Mouse (Mus musculus) hindbrain, embryonic 11.5 days (tissue): ENCODE data around the gene Zbtb20. TPM values are rescaled to one million over a fixed set of nuclear protein-coding genes. Genes with fewer than 3 reads are reported as not detected.

Experiments used
- ATAC-seq: fragments of 200-750 bp; cut with Nextera tagmentation; 2 replicates; pipeline ENCODE4 v1.8.0; 2017; ENCODE audit warnings: mild to moderate bottlenecking, moderate TSS enrichment, moderate library complexity; ENCODE audit not compliant: low FRiP score
- DNase-seq: peaks from one replicate; pipeline ENCODE4 v3.0.0-alpha.2; 2015; ENCODE audit warnings: low spot score
- H3K27ac ChIP-seq: fragments of 300-500 bp; sonication (generic); 2 replicates; pipeline ENCODE4 v1.5.1; 2014; ENCODE audit warnings: mild to moderate bottlenecking, low read depth, low read length
- H3K27me3 ChIP-seq: fragments of 300-500 bp; sonication (generic); 2 replicates; pipeline ENCODE4 v1.6.1; 2014; ENCODE audit warnings: mild to moderate bottlenecking, low read length, moderate library complexity, mixed read lengths; ENCODE audit not compliant: control insufficient read depth, insufficient read depth
- H3K36me3 ChIP-seq: fragments of 300-500 bp; sonication (generic); 2 replicates; pipeline ENCODE4 v1.6.1; 2014; ENCODE audit warnings: mild to moderate bottlenecking, low read length, moderate library complexity, mixed read lengths; ENCODE audit not compliant: control insufficient read depth, insufficient read depth
- H3K4me1 ChIP-seq: fragments of 300-500 bp; sonication (generic); replicated peaks from 2 replicates; pipeline ENCODE4 v1.6.1; 2014; ENCODE audit warnings: low read length, mixed read lengths; ENCODE audit not compliant: control insufficient read depth, insufficient read depth
- H3K4me2 ChIP-seq: fragments of 300-500 bp; sonication (generic); replicated peaks from 2 replicates; pipeline ENCODE4 v1.6.1; 2014; ENCODE audit warnings: mild to moderate bottlenecking, low read depth, low read length
- H3K4me3 ChIP-seq: fragments of 300-500 bp; sonication (generic); 2 replicates; pipeline ENCODE4 v1.5.1; 2014; ENCODE audit warnings: low read depth, low read length
- H3K9ac ChIP-seq: fragments of 300-500 bp; sonication (generic); 2 replicates; pipeline ENCODE4 v1.6.1; 2014; ENCODE audit warnings: low read depth, low read length
- H3K9me3 ChIP-seq: fragments of 300-500 bp; sonication (generic); 2 replicates; pipeline ENCODE4 v1.6.1; 2016; ENCODE audit warnings: low read length; ENCODE audit not compliant: control insufficient read depth
- WGBS: fragments of 180-500 bp; shearing (Covaris S2); extraction: QIAGEN DNeasy Blood & Tissue Kit; methylation state at CpG from one replicate; pipeline ENCODE4 v1.1.7; 2014; 5-methylcytosine and 5-hydroxymethylcytosine counted together
- polyA plus RNA-seq: library from polyadenylated mRNA; unstranded; fragments of >200 nt; fragmentation: Nextera tagmentation; extraction: Ambion mirVana; gene quantifications from 2 replicates; pipeline ENCODE4 v1.2.1, GENCODE M21; 2014

Gene Zbtb20
- polyA plus RNA-seq, 1 experiment from 2014 or later: 64.1 TPM

GRCm38 (mm10) chr16:43098666-43099065, 223.0 kb downstream of the Zbtb20 start:
- H3K36me3 ChIP-seq: no peaks in the 10 kb centered on the region
- H3K27me3 ChIP-seq: no peaks in the 10 kb centered on the region
- ATAC-seq (no peak), DNase-seq (no peak)
- no peak overlapping the region for H3K4me3 ChIP-seq
- 88% methylated on average over 5 of the region's 5 CpGs for whole genome bisulfite sequencing
- no peaks in the 10 kb centered on the region for H3K4me1 ChIP-seq
- no peak overlapping the region for H3K9ac ChIP-seq
- H3K27ac ChIP-seq: no peak overlapping the region
- H3K4me2 ChIP-seq: no peak overlapping the region
- H3K9me3 ChIP-seq: no peaks in the 10 kb centered on the region

GRCm38 (mm10) chr16:43111288-43111687, 235.6 kb downstream of the Zbtb20 start:
- no peak overlapping the region for H3K9ac ChIP-seq
- no peaks in the 10 kb centered on the region for H3K27me3 ChIP-seq
- 85% methylated on average over 1 of the region's 1 CpGs for WGBS
- no peak overlapping the region for H3K4me3 ChIP-seq
- H3K36me3 ChIP-seq: no peaks in the 10 kb centered on the region
- DNase-seq (no peak), ATAC-seq (no peak)
- H3K4me1 ChIP-seq: no peaks in the 10 kb centered on the region
- H3K9me3 ChIP-seq: no peaks in the 10 kb centered on the region
- H3K27ac ChIP-seq: no peak overlapping the region
- H3K4me2 ChIP-seq: no peak overlapping the region

DNA sequence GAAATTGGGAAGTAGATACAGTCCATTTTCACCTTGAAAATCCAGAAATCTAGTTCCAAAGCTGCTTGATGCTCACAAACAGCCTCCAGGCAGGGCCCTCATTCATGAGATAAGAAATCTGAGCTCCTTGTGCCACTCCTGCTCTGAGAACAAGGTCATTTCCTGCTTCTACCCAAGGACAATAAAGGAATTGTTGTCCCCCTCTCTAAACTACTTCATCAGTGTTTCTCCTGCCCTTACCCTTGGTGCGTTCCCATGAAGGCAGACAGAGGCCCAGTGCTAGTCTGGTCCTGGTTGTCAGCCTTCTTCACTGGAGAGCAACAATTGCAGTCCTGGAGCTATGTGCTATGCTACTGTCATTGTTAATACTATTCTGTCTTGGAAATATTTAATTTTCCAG, 238.3 kb downstream of the Zbtb20 start:
- Histone ChIP-seq H3K9me3 (no peaks in the 10 kb centered on the region), H3K36me3 (no peaks in the 10 kb centered on the region), H3K27ac (no peak overlapping the region), H3K4me3 (no peak overlapping the region), H3K4me2 (no peak overlapping the region), H3K4me1 (no peaks in the 10 kb centered on the region), H3K9ac (no peak overlapping the region), H3K27me3 (no peaks in the 10 kb centered on the region)
- ATAC-seq (no peak), DNase-seq (no peak)
- WGBS: 68% methylated on average over 1 of the region's 1 CpGs

GRCm38 (mm10) chr16:43129966-43130365, 254.3 kb downstream of the Zbtb20 start:
- no peaks in the 10 kb centered on the region for H3K9me3 ChIP-seq
- ATAC-seq (no peak), DNase-seq (no peak)
- H3K27ac ChIP-seq: no peak overlapping the region
- 74% methylated on average over 4 of the region's 4 CpGs for WGBS
- no peak overlapping the region for H3K9ac ChIP-seq
- H3K4me1 ChIP-seq: no peaks in the 10 kb centered on the region
- H3K4me3 ChIP-seq: no peak overlapping the region
- H3K27me3 ChIP-seq: no peaks in the 10 kb centered on the region
- H3K4me2 ChIP-seq: no peak overlapping the region
- no peaks in the 10 kb centered on the region for H3K36me3 ChIP-seq

GRCm38 (mm10) chr16:43130583-43130982, 254.9 kb downstream of the Zbtb20 start:
- Histone ChIP-seq H3K9me3 (no peaks in the 10 kb centered on the region), H3K36me3 (no peaks in the 10 kb centered on the region), H3K27me3 (no peaks in the 10 kb centered on the region), H3K4me3 (no peak overlapping the region), H3K9ac (no peak overlapping the region), H3K27ac (no peak overlapping the region), H3K4me1 (no peaks in the 10 kb centered on the region), H3K4me2 (no peak overlapping the region)
- no peak for ATAC-seq
- no peak for DNase-seq
- 65% methylated on average over 6 of the region's 6 CpGs for WGBS

DNA sequence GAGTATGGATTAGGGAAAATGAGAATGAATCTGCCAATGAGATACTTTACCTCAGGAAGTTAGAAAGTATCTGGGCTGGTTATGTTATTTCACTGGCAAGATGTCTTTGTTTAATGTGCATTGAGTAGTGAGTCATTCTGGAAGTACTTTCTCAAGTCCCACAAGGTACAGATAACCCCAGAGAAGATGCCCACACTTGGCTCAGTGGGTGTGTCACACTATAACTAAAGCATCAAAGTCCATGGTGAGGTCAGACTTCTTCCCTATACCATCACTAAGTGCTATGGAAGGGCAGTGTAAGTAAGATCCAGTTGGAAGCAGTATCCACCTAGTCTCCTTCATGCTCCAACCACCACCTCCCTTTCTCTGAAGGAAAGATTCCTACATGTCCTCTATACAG, 255.4 kb downstream of the Zbtb20 start:
- H3K9ac ChIP-seq: no peak overlapping the region
- no peaks in the 10 kb centered on the region for H3K27me3 ChIP-seq
- no peaks in the 10 kb centered on the region for H3K9me3 ChIP-seq
- H3K4me2 ChIP-seq: no peak overlapping the region
- ATAC-seq: no peak
- no peaks in the 10 kb centered on the region for H3K36me3 ChIP-seq
- H3K4me3 ChIP-seq: no peak overlapping the region
- DNase-seq: no peak
- H3K27ac ChIP-seq: no peak overlapping the region
- no peaks in the 10 kb centered on the region for H3K4me1 ChIP-seq

GRCm38 (mm10) chr16:43168506-43168905, 292.8 kb downstream of the Zbtb20 start:
- Histone ChIP-seq H3K27me3 (no peaks in the 10 kb centered on the region), H3K4me1 (no peaks in the 10 kb centered on the region), H3K4me3 (no peak overlapping the region), H3K27ac (no peak overlapping the region), H3K9ac (no peak overlapping the region), H3K36me3 (no peaks in the 10 kb centered on the region), H3K9me3 (no peaks in the 10 kb centered on the region), H3K4me2 (no peak overlapping the region)
- ATAC-seq (peak; percentile 35; the same call in 1 of the 2 replicates), DNase-seq (peak; percentile 33)
- 58% methylated on average over 4 of the region's 4 CpGs for WGBS

- ATAC-seq (no peak), DNase-seq (no peak)
- Histone ChIP-seq H3K4me3 (no peak overlapping the region), H3K27me3 (no peaks in the 10 kb centered on the region), H3K27ac (no peak overlapping the region), H3K36me3 (no peaks in the 10 kb centered on the region), H3K4me2 (no peak overlapping the region), H3K4me1 (no peaks in the 10 kb centered on the region), H3K9me3 (no peaks in the 10 kb centered on the region), H3K9ac (no peak overlapping the region)
- 83% methylated on average over 2 of the region's 2 CpGs for WGBS
Measured at GRCm38 (mm10) chr16:43169273-43169905, 293.7 kb downstream of the Zbtb20 start.

DNA sequence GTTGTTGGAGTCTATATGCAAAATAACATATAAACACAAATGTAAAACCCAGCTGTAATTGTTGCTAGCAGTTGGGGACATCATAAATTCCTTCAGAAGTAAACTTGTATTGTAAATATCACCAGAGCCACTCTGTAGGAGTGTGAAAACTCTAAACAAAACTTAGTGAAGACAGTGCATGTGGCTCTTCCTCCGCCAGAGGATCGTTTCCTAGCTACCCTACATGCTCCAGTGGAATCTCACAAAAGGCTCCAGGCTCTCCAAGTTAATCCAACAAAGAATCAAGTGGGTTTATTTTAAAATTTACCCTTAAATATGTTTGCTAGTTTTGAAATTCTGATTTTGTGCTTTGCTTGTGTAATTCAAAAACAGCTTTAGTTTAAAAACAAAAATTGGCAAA, 296.5 kb downstream of the Zbtb20 start:
- no peaks in the 10 kb centered on the region for H3K9me3 ChIP-seq
- ATAC-seq (no peak), DNase-seq (peak; percentile 18)
- H3K36me3 ChIP-seq: no peaks in the 10 kb centered on the region
- no peak overlapping the region for H3K27ac ChIP-seq
- H3K4me3 ChIP-seq: no peak overlapping the region
- no peak overlapping the region for H3K4me2 ChIP-seq
- no peak overlapping the region for H3K9ac ChIP-seq
- no peaks in the 10 kb centered on the region for H3K27me3 ChIP-seq
- H3K4me1 ChIP-seq: no peaks in the 10 kb centered on the region
- WGBS: 30% methylated on average over 2 of the region's 2 CpGs
